Mouse (Mus musculus): ENCODE measurements around the gene Slc25a3.
A peak's percentile ranks its signal among the peaks of the same experiment; 100 is the strongest.

Slc25a3 gene

DNA sequence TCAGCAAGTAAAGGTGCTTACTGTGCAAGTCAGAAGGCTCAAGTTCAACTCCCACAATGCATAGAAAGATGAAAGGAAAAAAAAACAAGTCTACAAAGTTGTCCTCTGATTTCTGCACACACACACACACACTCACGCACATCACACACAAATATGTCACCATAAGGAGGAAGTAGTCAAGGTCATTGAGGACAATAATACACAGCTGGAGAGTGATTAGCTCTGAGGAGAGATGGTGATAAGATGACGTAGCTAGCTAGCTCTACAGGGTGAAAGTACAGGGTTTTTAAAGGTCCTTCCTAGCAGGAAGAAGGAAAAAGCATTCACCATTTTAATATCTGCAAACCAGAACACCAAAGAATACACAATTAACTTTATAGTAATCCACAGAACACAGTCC, 3.5 kb upstream of the Slc25a3 start:
- Histone ChIP-seq H3K36me3 (ENCODE audit: control insufficient read depth, insufficient read depth, low read length, poor library complexity, severe bottlenecking) (no peaks in the 10 kb centered on the region), H3K27me3 (ENCODE audit: control insufficient read depth, insufficient read depth, low read length, poor library complexity, severe bottlenecking) (no peaks in the 10 kb centered on the region)
- DNase-seq (ENCODE audit: low read depth, low spot score): no peak

GRCm38 (mm10) chr10:91126618-91127355, 2.9 kb upstream of the Slc25a3 start:
- H3K27me3 ChIP-seq (ENCODE audit: control insufficient read depth, insufficient read depth, low read length, poor library complexity, severe bottlenecking): no peaks in the 10 kb centered on the region
- H3K36me3 ChIP-seq (ENCODE audit: control insufficient read depth, insufficient read depth, low read length, poor library complexity, severe bottlenecking): no peaks in the 10 kb centered on the region
- DNase-seq (ENCODE audit: low read depth, low spot score): no peak

DNA sequence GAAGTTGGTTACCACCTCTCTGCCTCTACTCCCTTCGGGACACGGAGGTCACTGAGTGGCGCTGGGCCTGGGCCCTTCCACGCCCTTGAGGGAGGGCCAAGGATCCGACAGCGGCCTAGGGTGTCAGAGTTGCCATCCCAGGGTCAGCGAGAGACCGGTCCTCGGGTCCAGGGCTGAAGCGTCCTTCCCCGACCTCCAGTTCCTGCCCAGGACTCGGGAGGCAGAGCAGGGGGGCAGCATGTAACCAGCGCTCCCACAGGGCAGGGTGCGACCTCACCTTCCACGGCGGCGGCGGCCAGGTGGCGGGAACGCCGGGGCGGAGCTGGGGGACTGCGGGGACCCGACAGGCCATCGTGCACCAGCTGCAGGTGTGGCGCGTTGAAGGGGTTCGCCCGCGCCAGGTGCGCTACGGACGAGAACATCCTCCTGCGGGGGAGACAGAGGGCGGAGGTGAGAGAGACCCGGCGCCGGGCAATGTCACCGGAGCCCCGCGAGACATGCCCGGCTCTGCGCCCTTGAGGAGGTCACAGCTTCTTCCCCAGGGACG, 505 bp downstream of the Slc25a3 start:
- peaks cover 16% of the 10 kb centered on the region for H3K36me3 ChIP-seq (ENCODE audit: control insufficient read depth, insufficient read depth, low read length, poor library complexity, severe bottlenecking)
- H3K27me3 ChIP-seq (ENCODE audit: control insufficient read depth, insufficient read depth, low read length, poor library complexity, severe bottlenecking): no peaks in the 10 kb centered on the region
- DNase-seq (ENCODE audit: low read depth, low spot score): peak; percentile 59

DNA sequence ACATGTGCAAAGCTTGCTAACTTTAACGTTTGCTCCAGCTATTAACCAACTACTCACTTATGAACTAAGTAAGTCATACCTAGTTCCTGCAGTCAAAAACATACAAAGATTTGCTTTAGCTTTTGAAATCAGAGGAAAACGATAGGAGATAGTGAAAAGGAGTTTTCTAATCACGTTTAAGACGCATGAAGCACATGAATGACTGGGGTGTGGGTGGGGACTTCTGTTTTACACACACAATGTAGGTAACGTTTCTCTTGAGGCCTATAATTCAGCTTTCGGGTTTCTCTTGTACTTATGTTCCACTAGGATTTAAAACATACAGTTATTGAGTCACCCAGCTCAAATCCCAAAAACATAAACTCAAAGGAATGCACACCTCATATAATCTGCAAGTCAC, 1.2 kb downstream of the Slc25a3 start:
- peak; percentile 49 for DNase-seq (ENCODE audit: low read depth, low spot score)
- H3K27me3 ChIP-seq (ENCODE audit: control insufficient read depth, insufficient read depth, low read length, poor library complexity, severe bottlenecking): no peaks in the 10 kb centered on the region
- peaks cover 18% of the 10 kb centered on the region for H3K36me3 ChIP-seq (ENCODE audit: control insufficient read depth, insufficient read depth, low read length, poor library complexity, severe bottlenecking)

DNA sequence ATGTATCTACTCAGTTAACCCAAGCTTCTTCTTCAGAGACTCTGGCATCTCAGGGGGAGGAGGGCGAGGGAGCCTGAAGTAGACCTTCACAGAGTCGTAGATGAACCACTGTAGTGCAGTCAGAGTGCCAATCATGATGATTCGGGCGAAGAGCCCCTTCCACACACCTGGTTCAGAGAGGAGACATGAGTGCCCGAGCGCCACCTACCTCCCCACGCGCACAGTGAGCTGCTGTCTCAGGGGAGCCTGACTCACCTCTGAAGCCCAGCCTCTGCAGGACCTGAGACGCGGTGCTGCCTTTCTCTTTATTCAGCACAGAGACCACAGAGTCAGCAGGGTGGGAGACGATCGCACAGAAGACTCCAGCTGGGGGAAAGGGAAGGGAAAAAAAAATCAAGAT, 6.9 kb downstream of the Slc25a3 start:
- no peaks in the 10 kb centered on the region for H3K27me3 ChIP-seq (ENCODE audit: control insufficient read depth, insufficient read depth, low read length, poor library complexity, severe bottlenecking)
- H3K36me3 ChIP-seq (ENCODE audit: control insufficient read depth, insufficient read depth, low read length, poor library complexity, severe bottlenecking): peaks cover 32% of the 10 kb centered on the region
- DNase-seq (ENCODE audit: low read depth, low spot score): peak; percentile 14

DNA sequence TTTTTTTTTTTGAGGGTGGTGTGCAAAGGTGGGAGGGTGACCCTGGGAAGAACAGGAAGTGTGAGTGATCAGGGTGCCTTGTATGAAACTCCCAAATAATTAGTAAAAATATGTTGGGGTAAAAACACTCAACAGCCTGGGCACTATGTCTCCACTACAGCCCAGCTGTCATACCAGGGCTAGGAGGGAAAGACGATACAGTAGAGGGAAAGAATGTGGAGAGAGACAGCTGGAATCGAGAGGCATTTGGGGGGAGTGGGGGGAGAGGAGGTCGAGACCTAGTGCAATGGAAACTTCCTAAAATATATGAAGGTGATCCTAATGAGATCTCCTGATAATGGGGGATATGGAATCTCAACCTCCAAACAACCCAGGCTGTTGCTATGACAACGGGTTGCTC, 14.0 kb downstream of the Slc25a3 start:
- H3K36me3 ChIP-seq (ENCODE audit: control insufficient read depth, insufficient read depth, low read length, poor library complexity, severe bottlenecking): 0 out of 2 replicates have a peak, but pooled peaks cover 3% of the 10 kb centered on the region
- no peaks in the 10 kb centered on the region for H3K27me3 ChIP-seq (ENCODE audit: control insufficient read depth, insufficient read depth, low read length, poor library complexity, severe bottlenecking)
- DNase-seq (ENCODE audit: low read depth, low spot score): no peak

- H3K36me3 ChIP-seq (ENCODE audit: control insufficient read depth, insufficient read depth, low read length, poor library complexity, severe bottlenecking): no peaks in the 10 kb centered on the region
- no peaks in the 10 kb centered on the region for H3K27me3 ChIP-seq (ENCODE audit: control insufficient read depth, insufficient read depth, low read length, poor library complexity, severe bottlenecking)
- no peak for DNase-seq (ENCODE audit: low read depth, low spot score)
These were observed 17.9 kb downstream of the Slc25a3 start for GRCm38 (mm10) chr10:91105981-91106380.

GRCm38 (mm10) chr10:91102799-91103590, 20.9 kb downstream of the Slc25a3 start:
- Histone ChIP-seq H3K27me3 (ENCODE audit: control insufficient read depth, insufficient read depth, low read length, poor library complexity, severe bottlenecking) (no peaks in the 10 kb centered on the region), H3K36me3 (ENCODE audit: control insufficient read depth, insufficient read depth, low read length, poor library complexity, severe bottlenecking) (no peaks in the 10 kb centered on the region)
- DNase-seq (ENCODE audit: low read depth, low spot score): no peak

GRCm38 (mm10) chr10:91101936-91102335, 21.9 kb downstream of the Slc25a3 start:
- DNase-seq (ENCODE audit: low read depth, low spot score): no peak
- no peaks in the 10 kb centered on the region for H3K36me3 ChIP-seq (ENCODE audit: control insufficient read depth, insufficient read depth, low read length, poor library complexity, severe bottlenecking)
- no peaks in the 10 kb centered on the region for H3K27me3 ChIP-seq (ENCODE audit: control insufficient read depth, insufficient read depth, low read length, poor library complexity, severe bottlenecking)

DNA sequence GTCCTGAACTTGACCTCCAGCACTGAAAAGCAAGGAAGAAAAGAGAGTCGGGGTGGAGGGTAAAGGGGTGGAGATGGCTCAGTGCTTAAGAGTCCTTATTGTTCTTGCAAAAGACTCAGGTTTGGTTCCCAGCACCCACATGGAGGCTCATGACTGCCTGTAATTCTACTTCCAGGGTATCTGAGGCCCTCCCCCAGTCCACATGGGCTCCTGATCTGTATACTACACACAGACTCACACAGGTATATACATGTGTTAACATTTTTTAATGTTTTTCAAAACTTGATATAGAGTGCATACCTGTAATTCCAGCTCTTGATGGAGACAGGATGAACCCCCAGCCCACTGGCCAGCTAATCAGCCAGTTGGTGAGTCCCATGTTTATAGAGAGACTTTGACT, 23.8 kb downstream of the Slc25a3 start:
- Histone ChIP-seq H3K27me3 (ENCODE audit: control insufficient read depth, insufficient read depth, low read length, poor library complexity, severe bottlenecking) (no peaks in the 10 kb centered on the region), H3K36me3 (ENCODE audit: control insufficient read depth, insufficient read depth, low read length, poor library complexity, severe bottlenecking) (no peaks in the 10 kb centered on the region)
- DNase-seq (ENCODE audit: low read depth, low spot score): no peak

- Histone ChIP-seq H3K36me3 (ENCODE audit: control insufficient read depth, insufficient read depth, low read length, poor library complexity, severe bottlenecking) (no peaks in the 10 kb centered on the region), H3K27me3 (ENCODE audit: control insufficient read depth, insufficient read depth, low read length, poor library complexity, severe bottlenecking) (no peaks in the 10 kb centered on the region)
- DNase-seq (ENCODE audit: low read depth, low spot score): no peak
These were observed 25.8 kb downstream of the Slc25a3 start for GRCm38 (mm10) chr10:91098056-91098455.

DNA sequence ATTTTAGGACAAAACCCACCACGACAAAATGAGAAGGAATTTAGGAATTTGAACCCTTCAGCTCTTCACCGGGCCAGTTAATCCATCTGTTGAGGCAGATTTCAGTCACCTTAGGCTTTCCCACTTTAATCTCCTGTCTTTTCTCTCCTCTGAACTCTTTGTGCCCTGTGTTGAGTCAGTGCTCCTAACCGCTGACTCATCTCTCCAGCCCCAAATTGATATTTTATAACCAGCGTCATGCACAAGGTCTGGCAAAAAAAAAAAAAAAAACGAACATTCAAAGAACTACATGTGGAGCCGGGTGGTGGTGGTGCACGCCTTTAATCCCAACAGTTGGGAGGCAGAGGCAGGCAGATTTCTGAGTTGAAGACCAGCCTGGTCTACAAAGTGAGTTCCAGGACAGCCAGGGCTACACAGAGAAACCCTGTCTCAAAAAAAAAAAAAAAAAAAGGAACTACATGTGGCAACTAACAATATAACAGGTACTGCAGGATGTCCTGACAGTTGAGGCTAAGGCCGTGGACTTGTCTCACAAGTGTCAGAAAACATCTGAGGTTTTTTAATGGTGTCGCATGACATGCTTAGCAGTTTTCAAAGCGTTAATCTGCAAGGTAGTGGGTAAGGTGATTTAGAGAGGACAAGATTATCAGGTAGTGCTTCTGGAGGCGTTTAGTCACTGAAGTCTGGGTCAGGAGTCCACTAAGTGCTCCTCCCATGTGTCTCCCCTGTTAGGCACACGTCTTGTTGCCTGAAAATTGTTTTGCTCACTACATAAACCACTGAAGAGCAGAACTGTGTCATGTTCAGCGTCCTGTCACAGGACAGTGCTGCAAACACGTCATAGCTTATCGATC, 29.4 kb downstream of the Slc25a3 start:
- Histone ChIP-seq H3K27me3 (ENCODE audit: control insufficient read depth, insufficient read depth, low read length, poor library complexity, severe bottlenecking) (no peaks in the 10 kb centered on the region), H3K36me3 (ENCODE audit: control insufficient read depth, insufficient read depth, low read length, poor library complexity, severe bottlenecking) (no peaks in the 10 kb centered on the region)
- no peak for DNase-seq (ENCODE audit: low read depth, low spot score)

GRCm38 (mm10) chr10:91092812-91093211, 31.0 kb downstream of the Slc25a3 start:
- no peak for DNase-seq (ENCODE audit: low read depth, low spot score)
- Histone ChIP-seq H3K36me3 (ENCODE audit: control insufficient read depth, insufficient read depth, low read length, poor library complexity, severe bottlenecking) (no peaks in the 10 kb centered on the region), H3K27me3 (ENCODE audit: control insufficient read depth, insufficient read depth, low read length, poor library complexity, severe bottlenecking) (no peaks in the 10 kb centered on the region)

DNA sequence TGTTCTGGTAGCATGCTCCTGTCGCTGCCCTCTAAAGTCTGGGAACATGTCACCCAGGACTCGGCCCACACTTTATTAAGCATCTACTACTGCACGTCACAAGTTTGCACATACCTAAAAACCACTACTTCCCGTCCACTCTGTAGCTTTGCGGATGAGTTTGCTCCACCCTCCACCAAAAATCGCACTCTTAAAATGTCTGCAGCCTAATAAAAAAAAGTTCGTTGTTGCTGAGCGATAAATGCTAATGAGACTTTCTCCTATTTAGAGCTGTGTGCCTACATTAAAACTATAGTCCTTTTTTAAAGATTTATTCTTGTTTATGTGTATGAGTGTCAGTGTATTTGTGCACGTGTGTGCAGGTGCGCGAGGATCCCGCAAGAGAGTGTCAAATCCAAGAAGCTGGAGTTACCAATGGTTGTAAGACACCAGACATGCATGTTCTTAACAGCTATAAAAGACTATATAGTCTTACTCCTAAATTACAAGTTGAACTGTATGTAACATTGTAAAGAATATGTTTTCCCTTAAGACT, 40.4 kb downstream of the Slc25a3 start:
- DNase-seq (ENCODE audit: low read depth, low spot score): no peak
- H3K27me3 ChIP-seq (ENCODE audit: control insufficient read depth, insufficient read depth, low read length, poor library complexity, severe bottlenecking): no peaks in the 10 kb centered on the region
- H3K36me3 ChIP-seq (ENCODE audit: control insufficient read depth, insufficient read depth, low read length, poor library complexity, severe bottlenecking): no peaks in the 10 kb centered on the region

All from splenic B cell, adult 2 months (primary cell).